Mouse (Mus musculus): ENCODE data around the gene Sf1. TPM values are rescaled to one million over a fixed set of nuclear protein-coding genes. Genes with fewer than 3 reads are reported as not detected.
A peak's percentile ranks its signal among the peaks of the same experiment; 100 is the strongest.

Gene Sf1
- total RNA-seq, 2 experiments from 2014 or later: 231 to 244 TPM

DNA sequence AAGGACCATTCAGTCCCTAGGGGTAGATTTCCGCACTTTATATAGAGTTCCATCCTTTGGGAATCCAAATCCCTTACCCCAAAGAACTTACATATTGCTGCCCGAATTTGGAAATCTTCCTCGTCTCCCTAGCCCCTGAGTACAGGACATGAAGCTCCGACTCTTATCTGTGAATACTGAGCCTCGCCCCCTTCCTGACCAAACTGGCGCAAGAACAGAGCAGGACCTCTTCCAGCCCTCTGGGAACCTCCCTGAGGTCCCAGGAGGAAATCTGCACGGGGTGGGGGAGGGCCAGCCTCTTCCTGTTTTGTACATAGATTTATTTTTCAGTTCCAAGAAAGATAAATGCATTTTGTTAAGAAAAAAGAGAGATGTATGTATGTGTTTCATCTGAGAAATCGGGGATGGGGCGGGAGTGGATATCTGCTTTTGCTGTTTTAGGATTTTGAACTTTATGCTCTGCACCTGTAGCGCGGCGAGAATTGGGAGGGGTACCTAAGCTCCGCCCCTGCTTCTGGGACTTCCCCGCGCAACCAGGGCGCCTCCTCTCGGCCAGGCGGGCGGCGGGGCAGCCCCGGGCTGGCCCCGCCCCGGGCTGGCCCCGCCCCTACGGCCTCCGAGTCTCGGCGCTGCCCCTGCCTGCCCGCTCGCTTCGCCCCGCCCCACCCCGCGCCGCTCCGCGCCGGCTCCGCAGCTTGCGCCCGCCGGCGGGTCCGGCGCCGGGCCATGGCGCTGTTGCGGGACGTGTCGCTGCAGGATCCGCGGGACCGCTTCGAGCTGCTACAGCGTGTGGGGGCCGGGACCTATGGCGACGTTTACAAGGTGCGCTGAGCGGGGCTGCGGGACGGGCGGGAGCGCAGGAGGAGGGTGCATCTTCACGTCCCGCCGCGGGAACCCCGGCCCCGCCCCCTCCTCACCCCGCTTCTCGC lies 22.7 kb upstream of the Sf1 start, which contains the start of gene Map4k2:
TSS of gene Map4k2 (plus strand) at position 612 of the 929 bp plus-strand sequence.
- DNase-seq: peak; percentile 75
- intact Hi-C loops (cut with DNase I): no loop called here

DNA sequence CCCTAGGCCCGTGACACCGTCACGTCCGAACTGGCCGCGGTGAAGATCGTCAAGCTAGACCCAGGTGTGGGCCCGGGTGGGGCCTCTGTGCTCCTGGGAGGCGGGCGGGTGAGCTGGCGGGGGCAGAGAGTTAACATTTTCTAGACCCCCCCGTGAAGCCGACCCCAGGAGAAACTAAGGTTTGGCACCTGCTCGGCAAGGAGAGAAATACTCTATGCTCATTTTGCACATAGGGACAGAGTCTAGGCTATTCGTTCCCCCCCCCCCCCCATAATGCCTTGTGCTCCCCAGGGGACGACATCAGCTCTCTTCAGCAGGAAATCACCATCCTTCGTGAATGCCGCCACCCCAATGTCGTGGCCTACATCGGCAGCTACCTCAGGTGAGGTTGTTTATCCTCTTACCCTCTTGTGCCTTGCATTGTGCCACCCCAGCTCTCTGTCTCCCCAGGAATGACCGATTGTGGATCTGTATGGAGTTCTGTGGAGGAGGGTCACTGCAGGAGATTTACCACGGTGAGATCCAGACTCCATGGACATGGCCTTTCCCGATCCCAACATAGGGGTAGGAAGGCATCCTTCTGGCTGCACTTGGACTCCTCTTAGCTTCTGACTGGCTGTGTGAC lies 21.9 kb upstream of the Sf1 start:
- intact Hi-C loops (cut with DNase I): no loop called here
- no peak for DNase-seq

DNA sequence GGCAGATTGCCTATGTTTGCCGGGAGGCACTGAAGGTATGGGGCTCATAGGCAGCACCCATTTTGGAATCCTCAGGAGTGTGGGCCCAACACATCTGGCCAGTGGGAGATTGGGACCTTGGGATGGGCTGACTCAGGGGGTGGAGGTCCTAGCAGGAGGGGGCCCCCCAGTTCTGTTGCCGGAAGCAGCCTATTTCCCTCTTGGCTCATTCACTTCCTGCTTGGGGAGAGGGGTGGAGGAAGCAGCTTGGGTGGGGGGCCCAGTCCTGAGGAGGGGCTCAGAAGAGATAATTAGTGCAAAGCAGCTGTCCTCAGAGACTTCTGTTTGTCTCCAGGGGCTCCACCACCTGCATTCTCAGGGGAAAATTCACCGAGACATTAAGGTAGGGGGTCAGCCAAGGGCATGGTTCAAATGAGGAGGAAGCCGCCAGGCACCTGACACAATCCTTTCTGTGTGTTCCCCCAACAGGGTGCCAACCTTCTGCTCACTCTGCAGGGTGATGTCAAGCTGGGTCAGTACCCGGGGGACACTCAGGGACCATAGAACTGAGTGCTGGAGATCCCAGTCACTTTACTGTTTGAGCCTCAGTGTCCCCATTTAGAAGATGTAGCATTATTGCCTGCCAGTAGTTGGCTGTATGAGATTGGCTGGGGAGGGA lies 21.1 kb upstream of the Sf1 start:
- intact Hi-C loops (cut with DNase I): no loop called here
- no peak for DNase-seq

DNA sequence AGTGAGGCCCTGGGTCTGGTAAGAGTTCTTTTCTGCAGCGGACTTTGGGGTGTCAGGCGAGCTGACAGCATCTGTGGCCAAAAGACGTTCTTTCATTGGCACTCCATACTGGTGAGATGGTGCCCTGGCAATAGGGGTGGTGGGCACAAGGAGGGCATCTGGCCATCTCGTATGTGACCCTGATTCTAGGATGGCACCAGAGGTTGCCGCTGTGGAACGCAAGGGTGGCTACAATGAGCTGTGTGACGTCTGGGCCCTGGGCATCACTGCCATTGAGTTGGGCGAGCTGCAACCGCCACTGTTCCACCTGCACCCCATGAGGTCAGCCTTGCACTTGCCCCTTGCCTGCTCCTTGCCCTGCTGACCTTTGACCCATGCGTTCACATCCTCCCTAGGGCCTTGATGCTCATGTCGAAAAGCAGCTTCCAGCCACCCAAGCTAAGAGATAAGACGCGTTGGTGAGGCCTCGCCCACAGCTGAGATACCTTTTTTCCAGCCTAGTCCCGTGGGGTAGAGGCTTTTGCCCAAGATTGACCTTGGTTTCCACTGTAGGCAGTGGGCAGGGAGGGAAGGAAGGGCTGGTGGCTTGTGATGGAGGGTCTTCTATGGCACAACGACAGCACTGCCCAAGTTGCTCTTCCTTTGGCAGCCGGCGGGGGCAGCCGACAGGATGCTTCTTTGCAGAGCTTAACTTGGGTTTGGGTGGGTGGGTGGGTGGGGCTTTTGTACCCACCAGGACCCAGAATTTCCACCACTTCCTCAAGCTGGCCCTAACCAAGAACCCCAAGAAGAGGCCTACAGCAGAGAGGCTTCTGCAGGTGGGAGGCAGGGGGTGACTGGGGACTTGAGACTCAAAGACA lies 20.2 kb upstream of the Sf1 start:
- no peak for DNase-seq
- intact Hi-C loops (cut with DNase I): no loop called here

- intact Hi-C loops (cut with DNase I): no loop called here
- no peak for DNase-seq
Measured at GRCm38 (mm10) chr19:6343996-6344395, 19.5 kb upstream of the Sf1 start.

DNA sequence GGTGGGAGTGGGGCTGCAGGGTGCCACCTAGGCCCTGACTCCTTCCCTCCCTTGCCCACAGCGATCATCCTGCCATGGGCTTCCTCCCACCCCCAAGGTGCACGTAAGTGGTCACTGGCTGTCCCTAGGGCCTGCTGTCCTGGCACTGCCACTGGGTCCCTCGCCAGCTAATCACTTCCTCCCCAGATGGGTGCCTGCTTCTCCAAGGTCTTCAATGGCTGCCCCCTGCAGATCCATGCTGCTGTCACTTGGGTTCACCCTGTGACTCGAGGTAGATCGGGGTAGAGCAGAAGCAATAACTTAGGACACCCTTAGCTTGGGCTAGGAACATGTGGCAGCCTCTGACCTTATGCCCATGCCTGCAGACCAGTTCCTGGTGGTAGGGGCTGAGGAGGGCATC lies 17.5 kb upstream of the Sf1 start:
- no peak for DNase-seq
- intact Hi-C loops (cut with DNase I): no loop called here

DNA sequence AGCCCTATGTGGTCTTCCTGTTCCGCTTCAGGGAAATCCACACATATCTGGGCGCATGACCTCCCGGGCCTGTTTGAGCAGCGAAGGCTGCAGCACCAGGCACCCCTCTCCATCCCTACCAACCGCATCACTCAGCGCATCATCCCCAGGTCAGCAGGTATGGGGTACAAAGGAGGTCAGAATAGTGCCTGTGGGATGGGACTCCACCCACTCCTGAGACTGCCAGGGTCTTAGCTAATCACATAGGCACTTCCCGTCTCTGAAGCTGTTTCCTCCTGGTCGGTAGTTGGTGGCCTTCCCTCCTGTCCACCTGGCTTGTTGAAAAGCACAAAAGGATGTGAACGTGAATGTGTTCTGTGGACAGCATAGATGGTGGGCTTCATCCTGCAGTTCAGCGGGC lies 16.8 kb upstream of the Sf1 start:
- no peak for DNase-seq
- intact Hi-C loops (cut with DNase I): no loop called here

- no peak for DNase-seq
- intact Hi-C loops (cut with DNase I): no loop called here
Measured at GRCm38 (mm10) chr19:6347615-6348014, 15.9 kb upstream of the Sf1 start.

DNA sequence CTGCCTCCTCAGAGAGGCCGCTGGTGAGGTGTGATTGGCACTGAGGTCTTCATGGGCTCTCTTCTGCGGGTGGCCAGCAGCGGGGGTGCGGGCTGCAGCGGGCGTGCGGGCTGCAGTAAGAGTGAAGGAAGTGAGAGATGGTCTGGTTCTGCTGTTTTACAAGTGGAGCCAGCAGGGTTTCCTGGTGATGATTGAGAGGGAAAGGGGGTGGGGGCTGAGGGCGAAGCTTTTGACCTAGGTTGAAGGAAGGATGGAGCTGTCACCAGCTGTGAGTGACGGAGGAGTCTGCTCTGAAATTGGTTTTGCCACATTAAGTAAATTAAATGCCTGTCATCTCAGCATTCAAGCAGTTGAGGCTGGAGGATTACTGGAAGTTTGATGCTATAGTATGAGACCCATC lies 14.8 kb upstream of the Sf1 start:
- DNase-seq: no peak

DNA sequence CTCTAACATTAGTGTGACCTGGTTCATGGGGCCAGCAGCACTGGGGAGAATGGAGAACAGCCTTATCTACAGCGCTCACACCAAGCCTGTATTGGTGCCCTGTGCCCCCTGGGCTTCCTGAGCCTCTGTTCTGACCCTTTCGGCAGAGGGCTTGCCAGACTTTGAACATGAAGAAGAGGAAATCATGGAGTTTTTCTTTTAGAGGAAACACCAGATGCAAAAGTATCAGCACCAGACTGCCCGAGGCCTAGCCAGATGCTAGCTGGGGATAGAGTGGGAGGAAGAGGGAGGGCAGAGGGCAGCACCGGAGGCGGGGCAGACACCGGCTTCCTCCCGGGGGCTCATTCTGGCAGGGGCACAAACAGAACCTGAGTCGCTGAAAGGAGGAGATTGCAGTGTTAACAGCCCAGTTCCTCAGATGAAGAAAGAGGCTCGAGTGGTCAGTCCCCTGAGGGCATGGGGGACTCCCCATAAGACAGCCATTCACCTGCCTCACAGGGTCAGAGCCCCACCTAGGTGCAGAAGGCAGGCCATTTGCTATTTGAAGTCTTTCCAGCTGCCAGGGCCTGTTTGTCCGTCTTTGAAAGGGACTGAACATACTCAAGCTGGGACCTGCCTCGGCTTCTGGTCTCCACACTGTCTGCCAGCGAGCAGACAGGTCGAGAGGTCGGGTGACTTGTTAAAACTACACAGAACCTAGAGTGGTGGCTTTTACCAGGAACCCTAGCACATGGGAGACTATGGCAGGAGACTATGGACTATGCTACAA lies 14.1 kb upstream of the Sf1 start:
- DNase-seq: no peak
- intact Hi-C loops (cut with DNase I): no loop called here

More for the DNA sequence above, 14.8 kb upstream of the Sf1 start:
- intact Hi-C loops (cut with DNase I): no loop called here

GRCm38 (mm10) chr19:6351431-6352106 lies 11.9 kb upstream of the Sf1 start:
- intact Hi-C loops (cut with DNase I): no loop called here

GRCm38 (mm10) chr19:6352107-6352505 lies 11.4 kb upstream of the Sf1 start:
- intact Hi-C loops (cut with DNase I): no loop called here
- no peak for DNase-seq

More at GRCm38 (mm10) chr19:6351431-6352106, 11.9 kb upstream of the Sf1 start:
- no peak for DNase-seq

DNA sequence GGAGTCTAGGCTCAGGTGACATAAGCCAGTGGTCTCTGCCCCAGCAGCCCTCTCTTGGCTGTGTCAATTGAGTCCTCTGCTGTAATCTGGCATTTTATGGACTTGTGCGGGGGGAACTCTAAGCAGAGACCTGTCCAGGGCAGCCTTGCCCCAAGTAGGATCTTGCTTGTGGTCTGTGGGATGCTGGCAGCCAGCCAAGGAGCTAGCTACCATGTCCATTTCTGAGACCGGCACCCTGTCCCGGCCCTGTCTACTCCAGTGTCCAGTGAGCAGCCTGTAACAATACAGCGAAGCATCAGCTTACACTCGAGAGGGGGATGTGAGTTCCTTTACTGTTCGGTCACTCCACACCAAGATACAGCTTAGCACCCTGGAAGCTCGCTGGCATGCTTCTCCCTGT lies 9.5 kb upstream of the Sf1 start:
- DNase-seq: no peak
- intact Hi-C loops (cut with DNase I): no loop called here

DNA sequence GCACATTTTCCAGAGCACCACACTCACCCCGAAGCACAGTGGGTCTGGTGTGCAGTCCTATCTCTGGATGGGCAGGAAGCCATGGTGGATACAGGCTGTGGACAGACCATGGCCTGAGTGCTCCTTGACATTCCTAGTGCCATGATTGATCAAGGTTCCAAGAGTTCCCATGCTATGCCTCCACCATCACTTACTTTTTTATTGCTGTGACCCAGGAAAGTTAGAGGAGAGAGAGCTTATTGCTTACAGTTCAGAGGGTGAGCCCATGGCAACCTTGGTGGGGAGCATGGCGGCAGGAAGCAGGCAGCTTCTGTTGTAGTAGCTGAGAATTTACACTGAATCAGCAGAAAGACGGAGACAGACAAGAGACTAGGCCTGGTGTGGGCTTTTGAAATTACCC lies 2.2 kb upstream of the Sf1 start:
- no peak for DNase-seq
- intact Hi-C loops (cut with DNase I): no loop called here

GRCm38 (mm10) chr19:6363091-6363410 lies 439 bp upstream of the Sf1 start:
- no peak for DNase-seq
- intact Hi-C loops (cut with DNase I): no loop called here

GRCm38 (mm10) chr19:6364317-6364725 lies 831 bp downstream of the Sf1 start:
- intact Hi-C loops (cut with DNase I): no loop called here
- peak; percentile 95 for DNase-seq

DNA sequence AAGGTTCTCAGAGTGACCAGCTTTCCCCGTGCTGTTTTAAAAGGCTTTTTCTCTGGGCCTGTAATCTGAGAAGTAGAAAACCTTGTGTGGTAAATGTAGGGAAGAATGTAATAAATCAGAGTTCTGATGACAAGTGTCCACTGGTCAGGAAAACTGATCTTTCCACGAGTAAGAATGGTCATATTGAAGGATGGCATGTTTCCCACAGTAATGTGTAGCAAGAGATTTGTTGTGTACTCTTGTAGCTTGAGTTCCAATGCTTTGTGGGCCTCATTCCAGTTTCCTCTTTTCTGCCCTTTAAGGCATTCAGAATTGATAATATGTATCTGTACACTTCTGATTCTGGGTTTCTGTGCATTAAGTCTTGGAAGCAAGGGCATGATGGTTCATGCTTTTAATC lies 1.4 kb downstream of the Sf1 start:
- intact Hi-C loops (cut with DNase I): no loop called here

GRCm38 (mm10) chr19:6370175-6370574 lies 6.7 kb downstream of the Sf1 start:
- DNase-seq: no peak
- intact Hi-C loops (cut with DNase I): no loop called here

More for the DNA sequence above, 1.4 kb downstream of the Sf1 start:
- DNase-seq: no peak

- intact Hi-C loops (cut with DNase I): no loop called here
- no peak for DNase-seq
Measured at GRCm38 (mm10) chr19:6372433-6372832, 8.9 kb downstream of the Sf1 start.

All from left cerebral cortex, postnatal 4 days (tissue).